Comparison of ENCODE assay signal across 28 mouse cellular contexts in the genomic region with DNA sequence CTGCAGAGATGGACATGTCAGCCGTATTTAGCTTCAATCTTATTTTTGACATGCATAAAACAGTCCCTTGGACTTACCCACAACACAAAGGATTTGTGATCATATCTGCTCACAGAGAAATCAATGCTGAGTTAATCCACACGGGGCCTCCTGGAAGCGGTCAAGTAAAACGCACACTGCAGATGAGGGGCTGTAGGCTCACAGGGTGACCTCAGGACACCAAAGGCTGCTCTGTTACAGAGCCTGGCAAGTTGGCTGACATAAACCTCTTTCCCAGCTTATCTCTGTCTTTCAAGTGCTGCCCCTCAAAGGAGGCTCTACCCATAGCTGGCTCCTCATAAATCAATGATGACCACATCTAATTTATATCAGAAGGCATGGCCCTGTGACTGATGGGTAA. TPM values are rescaled to one million over a fixed set of nuclear protein-coding genes. Genes with fewer than 3 reads are reported as not detected.
A peak's percentile ranks its signal among the peaks of the same experiment; 100 is the strongest.
DNase-seq lines count a peak whose midpoint lies in the region; ATAC-seq lines count a peak whose summit lies in the region.
"Had no signal": no experiment of that assay in that cellular context is flagged by ENCODE, and none has a peak within 500 bp of the region (broad histone marks: within the 10 kb centered on the region; RNA-seq: fewer than 3 reads in every experiment).

No protein-coding gene starts in this region.

- peak; percentile 71 for ATAC-seq in midbrain, embryonic 13.5 days
- ATAC-seq in kidney, embryonic 14.5 days (ENCODE audit: low FRiP score, low TSS enrichment), result no peak
- ATAC-seq: CD4-positive, CD25-positive, alpha-beta regulatory T cell, adult 4 months; forebrain, embryonic 15.5 days; hindbrain, embryonic 16.5 days had no signal

- no peak overlapping the region for H3K4me3 ChIP-seq in midbrain, embryonic 13.5 days (replicated peaks)
- no peak overlapping the region for H3K4me3 ChIP-seq in midbrain, embryonic 10.5 days
- no peak overlapping the region for H3K4me3 ChIP-seq in kidney, embryonic 14.5 days (ENCODE audit: low read length)
- H3K4me3 ChIP-seq: embryonic facial prominence, embryonic 10.5 days; embryonic facial prominence, embryonic 13.5 days; erythroblast, embryonic 14.5 days; forebrain, embryonic 12.5 days; forebrain, embryonic 15.5 days; heart, embryonic 12.5 days; heart, embryonic 15.5 days; hindbrain, embryonic 10.5 days; hindbrain, embryonic 13.5 days had no signal

- H3K27ac ChIP-seq in midbrain, embryonic 13.5 days, result no peak overlapping the region
- no peak overlapping the region for H3K27ac ChIP-seq in midbrain, embryonic 10.5 days (replicated peaks)
- no peak overlapping the region for H3K27ac ChIP-seq in kidney, embryonic 14.5 days (ENCODE audit: low read depth, low read length)
- H3K27ac ChIP-seq: embryonic facial prominence, embryonic 10.5 days; embryonic facial prominence, embryonic 13.5 days; forebrain, embryonic 12.5 days; forebrain, embryonic 15.5 days; heart, embryonic 15.5 days; hindbrain, embryonic 10.5 days; hindbrain, embryonic 13.5 days had no signal

- H3K36me3 ChIP-seq in midbrain, embryonic 13.5 days, result no peaks in the 10 kb centered on the region
- no peaks in the 10 kb centered on the region for H3K36me3 ChIP-seq in midbrain, embryonic 10.5 days
- no peaks in the 10 kb centered on the region for H3K36me3 ChIP-seq in kidney, embryonic 14.5 days (ENCODE audit: control insufficient read depth, insufficient read depth, low read length)
- H3K36me3 ChIP-seq: embryonic facial prominence, embryonic 10.5 days; embryonic facial prominence, embryonic 13.5 days; forebrain, embryonic 12.5 days; forebrain, embryonic 15.5 days; heart, embryonic 12.5 days; heart, embryonic 15.5 days; hindbrain, embryonic 10.5 days; hindbrain, embryonic 13.5 days had no signal

- no peaks in the 10 kb centered on the region for H3K27me3 ChIP-seq in midbrain, embryonic 13.5 days
- H3K27me3 ChIP-seq in midbrain, embryonic 10.5 days (ENCODE audit: low read depth, poor library complexity, severe bottlenecking), result no peaks in the 10 kb centered on the region
- H3K27me3 ChIP-seq in kidney, embryonic 14.5 days (ENCODE audit: control insufficient read depth, insufficient read depth, low read length), result no peaks in the 10 kb centered on the region
- H3K27me3 ChIP-seq: embryonic facial prominence, embryonic 13.5 days; forebrain, embryonic 15.5 days; heart, embryonic 12.5 days; heart, embryonic 15.5 days; hindbrain, embryonic 13.5 days had no signal

- no peak overlapping the region for H3K9ac ChIP-seq in midbrain, embryonic 13.5 days (replicated peaks)
- no peak overlapping the region for H3K9ac ChIP-seq in kidney, embryonic 14.5 days (ENCODE audit: low read depth, low read length)
- H3K9ac ChIP-seq: embryonic facial prominence, embryonic 13.5 days; forebrain, embryonic 12.5 days; forebrain, embryonic 15.5 days; heart, embryonic 12.5 days; heart, embryonic 15.5 days; hindbrain, embryonic 13.5 days had no signal

- peak; percentile 12 for DNase-seq in adrenal gland, postnatal 14 days
- DNase-seq in adrenal gland, postnatal 25 days, result no peak
- DNase-seq in midbrain, embryonic 10.5 days (ENCODE audit: low spot score), result no peak
- peak; percentile 15 for DNase-seq in retina, embryonic 14.5 days (ENCODE audit: low spot score)
- DNase-seq: cerebellum, adult 11-12 months; cerebellum, adult 8-10 months; cerebellum, postnatal 10 days; cerebellum, postnatal 36 days; embryo, embryonic 11 days; gastrocnemius, postnatal 25 days; heart, adult 18-20 months; heart, postnatal 10 days; heart, postnatal 36 days had no signal

- no peaks in the 10 kb centered on the region for H3K9me3 ChIP-seq in midbrain, embryonic 13.5 days
- H3K9me3 ChIP-seq in midbrain, embryonic 10.5 days (replicated peaks), result no peaks in the 10 kb centered on the region
- H3K9me3 ChIP-seq in kidney, embryonic 14.5 days (ENCODE audit: control insufficient read depth, low read length), result no peaks in the 10 kb centered on the region
- H3K9me3 ChIP-seq: embryonic facial prominence, embryonic 10.5 days; embryonic facial prominence, embryonic 13.5 days; forebrain, embryonic 12.5 days; forebrain, embryonic 15.5 days; heart, embryonic 12.5 days; heart, embryonic 15.5 days; hindbrain, embryonic 10.5 days; hindbrain, embryonic 13.5 days had no signal

- H3K4me1 ChIP-seq in midbrain, embryonic 13.5 days (replicated peaks), result peaks cover 20% of the 10 kb centered on the region
- peaks cover 29% of the 10 kb centered on the region for H3K4me1 ChIP-seq in midbrain, embryonic 10.5 days
- H3K4me1 ChIP-seq in kidney, embryonic 14.5 days (ENCODE audit: control insufficient read depth, insufficient read depth, low read length), result peaks cover 4% of the 10 kb centered on the region; the same call in 1 of the 2 replicates

- H3K4me2 ChIP-seq in midbrain, embryonic 13.5 days (replicated peaks), result no peak overlapping the region
- no peak overlapping the region for H3K4me2 ChIP-seq in kidney, embryonic 14.5 days (replicated peaks; ENCODE audit: low read depth, low read length)
- H3K4me2 ChIP-seq: embryonic facial prominence, embryonic 13.5 days; forebrain, embryonic 12.5 days; forebrain, embryonic 15.5 days; heart, embryonic 12.5 days; heart, embryonic 15.5 days; hindbrain, embryonic 13.5 days had no signal

- 31% methylated on average over 4 of the region's 4 CpGs for WGBS in midbrain, embryonic 13.5 days
- 55% methylated on average over 4 of the region's 4 CpGs for WGBS in midbrain, embryonic 10.5 days
- 49% methylated on average over 4 of the region's 4 CpGs for WGBS in kidney, embryonic 14.5 days

RNA-seq across cellular contexts. Expression of gene Adamts18, which starts 14.9 kb away (rescaled TPM):
- total RNA-seq in adrenal gland, postnatal 14 days (2021), result 0.23 and 0.26 TPM in 2 replicates
- total RNA-seq in adrenal gland, postnatal 25 days (2021), result 0.71 TPM in 1 of 2 replicates, not detected in the other
- polyA plus RNA-seq in midbrain, embryonic 13.5 days (2015; fragmentation: Nextera tagmentation; extraction: Ambion mirVana), result 3.1 and 4.5 TPM in 2 replicates
- polyA plus RNA-seq in midbrain, embryonic 10.5 days (2016; fragmentation: Nextera tagmentation; extraction: Ambion mirVana), result 0.73 and 1.00 TPM in 2 replicates
- polyA plus RNA-seq in kidney, embryonic 14.5 days (2014; fragmentation: Nextera tagmentation; extraction: Ambion mirVana), result 3.1 and 3.5 TPM in 2 replicates
- total RNA-seq: heart, postnatal 36 days; MEL had no signal
- polyA plus RNA-seq: C2C12; CD4-positive, CD25-positive, alpha-beta regulatory T cell, adult 4 months; erythroblast, embryonic 14.5 days had no signal

Comparison
In these comparisons a context has a peak if more than half of its experiments do, and no peak if none do; other contexts are left out.
1. DNase-seq: peak in adrenal gland, postnatal 14 days (single experiment) and retina, embryonic 14.5 days (single experiment); none in adrenal gland, postnatal 25 days (single experiment) and midbrain, embryonic 10.5 days (single experiment).